Mouse (Mus musculus) limb, embryonic 10.5 days (tissue): ENCODE data around the gene Cyp27b1. TPM values are rescaled to one million over a fixed set of nuclear protein-coding genes. Genes with fewer than 3 reads are reported as not detected.

Source experiments
- DNase-seq: peaks from one replicate; pipeline ENCODE4 v3.0.0-alpha.2; 2017; ENCODE audit warnings: low spot score
- H3K27ac ChIP-seq: fragments of 300-500 bp; sonication (generic); 2 replicates; pipeline ENCODE4 v1.5.1; 2016; ENCODE audit warnings: mild to moderate bottlenecking
- H3K27me3 ChIP-seq: fragments of 300-500 bp; sonication (generic); 2 replicates; pipeline ENCODE4 v1.6.1; 2016; ENCODE audit warnings: low read depth, mild to moderate bottlenecking; ENCODE audit not compliant: poor library complexity, severe bottlenecking
- H3K36me3 ChIP-seq: fragments of 300-500 bp; sonication (generic); 2 replicates; pipeline ENCODE4 v1.6.1; 2016; ENCODE audit warnings: mild to moderate bottlenecking, moderate library complexity
- H3K4me1 ChIP-seq: fragments of 300-500 bp; sonication (generic); 2 replicates; pipeline ENCODE4 v1.6.1; 2016
- H3K4me3 ChIP-seq: fragments of 300-500 bp; sonication (generic); 2 replicates; pipeline ENCODE4 v1.5.1; 2016; ENCODE audit warnings: mild to moderate bottlenecking, moderate library complexity
- H3K9me3 ChIP-seq: fragments of 300-500 bp; sonication (generic); replicated peaks from 2 replicates; pipeline ENCODE4 v1.6.1; 2016; ENCODE audit warnings: mild to moderate bottlenecking
- WGBS: fragments of 180-500 bp; shearing (Covaris S2); methylation state at CpG from one replicate; pipeline ENCODE4 v1.1.7; 2016; 5-methylcytosine and 5-hydroxymethylcytosine counted together
- polyA plus RNA-seq: library from polyadenylated mRNA; unstranded; fragments of >200 nt; fragmentation: Nextera tagmentation; extraction: Ambion mirVana; gene quantifications from 2 replicates; pipeline ENCODE4 v1.2.1, GENCODE M21; 2016

Gene Cyp27b1
- polyA plus RNA-seq, 1 experiment from 2014 or later = 0.11 TPM

- Histone ChIP-seq H3K4me1 (peaks cover 51% of the 10 kb centered on the region), H3K9me3 (no peaks in the 10 kb centered on the region), H3K27me3 (peaks cover 85% of the 10 kb centered on the region), H3K36me3 (no peaks in the 10 kb centered on the region), H3K27ac (no peak overlapping the region), H3K4me3 (peak overlapping the region; percentile 61)
- 5% methylated on average over 12 of the region's 12 CpGs for WGBS
- DNase-seq = no peak
Observed at GRCm38 (mm10) chr10:127078001-127078676, 30.1 kb downstream of the Cyp27b1 start.

DNA sequence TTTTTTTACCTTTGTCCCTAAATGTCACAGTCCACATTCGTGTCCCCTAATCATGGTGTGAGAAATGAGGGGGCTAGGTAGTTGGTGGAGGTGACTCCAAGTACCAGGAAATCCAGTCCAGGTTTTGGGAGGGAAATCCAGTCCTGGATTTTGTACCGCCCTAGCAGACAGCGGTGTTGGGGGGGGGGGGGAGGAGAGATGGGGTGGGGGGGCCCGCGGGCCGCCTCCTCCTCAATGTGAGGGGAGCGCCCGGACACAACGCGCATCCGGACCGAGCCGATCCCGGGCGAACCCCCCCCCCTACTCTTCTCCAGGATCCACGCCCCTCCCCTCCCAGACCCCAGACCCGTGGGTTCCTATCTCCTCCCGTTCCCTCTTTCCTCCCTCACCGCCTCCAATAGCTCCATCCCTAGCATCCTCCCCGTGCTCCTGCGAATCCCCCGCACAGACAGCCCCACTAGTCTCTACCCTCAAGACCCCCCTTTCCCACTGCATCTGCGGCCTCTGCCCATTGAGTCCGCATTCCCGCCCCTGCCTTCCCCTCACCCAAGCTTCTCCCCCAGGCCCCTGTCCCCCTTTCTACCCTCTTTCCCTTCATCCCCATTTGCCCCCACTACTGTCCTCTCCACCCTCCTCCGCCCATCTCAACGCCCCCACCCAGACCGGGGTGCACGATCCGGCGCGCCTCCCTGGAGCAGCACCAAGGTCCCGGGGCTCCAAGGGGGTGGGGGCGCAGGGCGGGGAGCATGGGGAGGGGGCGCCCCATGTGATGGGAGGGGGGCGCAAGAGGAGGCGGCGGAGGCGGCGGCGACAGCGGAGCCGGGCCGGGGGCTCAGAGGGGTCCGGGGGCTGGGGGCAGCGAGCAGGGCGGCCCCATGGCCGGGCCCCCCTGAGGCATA is 30.9 kb downstream of the Cyp27b1 start:
- 2% methylated on average over 49 of the region's 49 CpGs for WGBS
- peak overlapping the region; percentile 60 for H3K27ac ChIP-seq
- H3K4me3 ChIP-seq = peak overlapping the region; percentile 61
- H3K27me3 ChIP-seq = peaks cover 93% of the 10 kb centered on the region
- no peaks in the 10 kb centered on the region for H3K9me3 ChIP-seq
- no peaks in the 10 kb centered on the region for H3K36me3 ChIP-seq
- DNase-seq = peak; percentile 71
- H3K4me1 ChIP-seq = peaks cover 51% of the 10 kb centered on the region

- DNase-seq = peak; percentile 60
- H3K36me3 ChIP-seq = no peaks in the 10 kb centered on the region
Observed at GRCm38 (mm10) chr10:127079665-127080391, 31.8 kb downstream of the Cyp27b1 start.

GRCm38 (mm10) chr10:127080901-127081780 is 33.1 kb downstream of the Cyp27b1 start:
- Histone ChIP-seq H3K27ac (no peak overlapping the region), H3K4me3 (peak overlapping the region; percentile 28), H3K4me1 (peaks cover 46% of the 10 kb centered on the region)

More at GRCm38 (mm10) chr10:127079665-127080391, 31.8 kb downstream of the Cyp27b1 start:
- WGBS = 1% methylated on average over 70 of the region's 70 CpGs
- Histone ChIP-seq H3K9me3 (no peaks in the 10 kb centered on the region), H3K27me3 (peaks cover 100% of the 10 kb centered on the region), H3K4me1 (peaks cover 51% of the 10 kb centered on the region), H3K27ac (peak overlapping the region; percentile 60), H3K4me3 (peak overlapping the region; percentile 61)

DNA sequence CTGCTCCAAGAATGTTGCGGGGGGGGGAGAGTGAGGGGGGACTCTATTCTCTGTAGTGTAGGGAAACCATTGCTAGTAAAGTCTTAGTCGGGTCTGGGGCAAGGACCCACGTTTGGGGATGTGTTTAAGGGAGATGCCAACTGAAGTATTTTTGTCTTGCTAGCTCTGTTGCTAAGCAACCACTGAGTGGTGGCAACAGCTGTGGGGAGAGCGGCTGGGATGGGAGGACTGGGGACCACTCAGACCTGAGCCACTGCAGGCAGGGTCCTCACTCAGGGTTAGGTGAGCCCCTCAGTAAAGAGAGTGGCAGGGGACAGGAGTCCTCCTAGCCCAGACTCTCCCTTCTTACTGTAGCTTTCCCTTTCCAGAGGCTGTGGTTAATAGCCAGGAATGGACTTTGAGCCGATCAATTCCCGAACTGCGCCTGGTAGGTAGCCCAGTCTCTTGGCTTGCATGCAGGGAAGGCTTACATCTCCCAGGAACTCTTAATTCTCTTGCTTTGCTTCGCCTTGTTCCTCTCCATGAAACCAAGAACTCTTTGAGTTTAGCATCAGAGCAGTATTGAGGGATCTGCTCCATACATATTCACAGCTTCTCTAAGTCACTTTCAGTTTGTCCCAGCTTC is 34.1 kb downstream of the Cyp27b1 start:
- 32% methylated on average over 8 of the region's 8 CpGs for WGBS
- Histone ChIP-seq H3K9me3 (no peaks in the 10 kb centered on the region), H3K4me1 (peaks cover 45% of the 10 kb centered on the region), H3K27ac (no peak overlapping the region), H3K36me3 (no peaks in the 10 kb centered on the region), H3K27me3 (peaks cover 95% of the 10 kb centered on the region), H3K4me3 (no peak overlapping the region)
- peak; percentile 56 for DNase-seq

More at GRCm38 (mm10) chr10:127080901-127081780, 33.1 kb downstream of the Cyp27b1 start:
- peaks cover 95% of the 10 kb centered on the region for H3K27me3 ChIP-seq
- no peaks in the 10 kb centered on the region for H3K9me3 ChIP-seq
- peak; percentile 41 for DNase-seq
- 3% methylated on average over 48 of the region's 48 CpGs for WGBS
- H3K36me3 ChIP-seq = no peaks in the 10 kb centered on the region

DNA sequence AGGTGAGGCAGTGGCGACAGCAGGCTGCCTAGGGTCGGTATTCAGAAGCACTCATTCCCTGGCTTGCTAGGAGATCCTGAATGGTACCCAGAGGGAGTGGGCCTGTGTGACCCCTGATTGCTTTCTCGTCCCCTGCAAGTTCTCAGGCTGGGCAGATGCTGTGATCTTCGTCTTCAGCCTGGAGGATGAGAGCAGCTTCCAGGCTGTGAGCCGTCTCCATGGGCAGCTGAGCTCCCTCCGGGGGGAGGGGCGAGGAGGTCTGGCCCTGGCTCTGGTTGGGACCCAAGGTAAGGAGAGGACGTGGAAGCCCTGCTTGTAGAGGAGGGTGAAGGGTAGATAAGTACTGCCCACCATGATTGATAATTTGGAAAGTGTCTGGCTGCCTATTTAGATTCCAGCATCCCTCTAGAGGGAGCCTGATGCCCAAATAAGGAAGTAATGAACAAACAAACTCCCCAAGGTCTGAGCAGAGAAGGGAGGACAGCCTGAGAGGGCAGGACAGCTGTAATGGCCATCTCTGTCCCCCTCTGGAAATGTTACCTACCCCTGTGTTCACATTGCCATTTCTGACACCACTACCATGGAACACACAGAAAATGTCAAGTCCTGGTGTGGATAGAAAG is 35.4 kb downstream of the Cyp27b1 start:
- DNase-seq = no peak
- H3K4me3 ChIP-seq = no peak overlapping the region
- 26% methylated on average over 8 of the region's 8 CpGs for WGBS
- no peaks in the 10 kb centered on the region for H3K36me3 ChIP-seq
- H3K4me1 ChIP-seq = peaks cover 34% of the 10 kb centered on the region
- peaks cover 95% of the 10 kb centered on the region for H3K27me3 ChIP-seq
- no peak overlapping the region for H3K27ac ChIP-seq
- H3K9me3 ChIP-seq = no peaks in the 10 kb centered on the region

DNA sequence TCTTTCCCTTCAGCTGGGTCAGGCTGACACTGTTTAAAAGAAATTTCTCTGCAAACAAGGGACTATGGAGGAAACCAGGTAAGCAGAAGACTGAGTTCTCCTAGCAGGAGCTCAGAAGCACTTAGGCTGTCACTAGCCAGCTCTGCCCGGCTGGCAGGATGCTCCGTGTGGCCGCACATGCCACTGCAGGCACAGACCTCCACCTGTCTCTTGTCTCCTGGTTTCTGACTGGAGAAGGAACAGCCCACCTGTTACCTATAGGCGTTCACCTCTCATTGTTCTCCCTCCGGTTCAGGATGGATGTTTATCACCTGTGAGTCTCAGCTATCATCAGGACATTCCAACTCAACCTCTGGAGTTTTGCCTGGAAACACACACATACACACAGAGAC is 35.9 kb downstream of the Cyp27b1 start:
- no peak overlapping the region for H3K27ac ChIP-seq
- no peak overlapping the region for H3K4me3 ChIP-seq
- WGBS = 51% methylated on average over 5 of the region's 5 CpGs
- no peak for DNase-seq
- H3K27me3 ChIP-seq = peaks cover 95% of the 10 kb centered on the region
- peaks cover 29% of the 10 kb centered on the region for H3K4me1 ChIP-seq
- no peaks in the 10 kb centered on the region for H3K36me3 ChIP-seq
- no peaks in the 10 kb centered on the region for H3K9me3 ChIP-seq

GRCm38 (mm10) chr10:127085052-127085451 is 37.0 kb downstream of the Cyp27b1 start:
- Histone ChIP-seq H3K9me3 (no peaks in the 10 kb centered on the region), H3K27me3 (peaks cover 95% of the 10 kb centered on the region), H3K4me3 (no peak overlapping the region), H3K4me1 (peaks cover 18% of the 10 kb centered on the region), H3K36me3 (no peaks in the 10 kb centered on the region), H3K27ac (no peak overlapping the region)
- DNase-seq = no peak
- 82% methylated on average over 9 of the region's 9 CpGs for WGBS

- no peak for DNase-seq
- no peaks in the 10 kb centered on the region for H3K36me3 ChIP-seq
- H3K27me3 ChIP-seq = peaks cover 95% of the 10 kb centered on the region
- H3K4me1 ChIP-seq = peaks cover 16% of the 10 kb centered on the region
- H3K9me3 ChIP-seq = no peaks in the 10 kb centered on the region
- H3K27ac ChIP-seq = no peak overlapping the region
- WGBS = 68% methylated on average over 6 of the region's 6 CpGs
- no peak overlapping the region for H3K4me3 ChIP-seq
Observed at GRCm38 (mm10) chr10:127085633-127086032, 37.6 kb downstream of the Cyp27b1 start.

GRCm38 (mm10) chr10:127090560-127091411 is 42.7 kb downstream of the Cyp27b1 start:
- H3K27ac ChIP-seq = no peak overlapping the region
- DNase-seq = peak; percentile 73
- H3K9me3 ChIP-seq = no peaks in the 10 kb centered on the region
- peaks cover 87% of the 10 kb centered on the region for H3K27me3 ChIP-seq
- H3K4me1 ChIP-seq = peaks cover 16% of the 10 kb centered on the region
- peaks cover 9% of the 10 kb centered on the region for H3K36me3 ChIP-seq
- H3K4me3 ChIP-seq = peak overlapping the region; percentile 11; the same call in 1 of the 2 replicates
- WGBS = 10% methylated on average over 57 of the region's 57 CpGs
